Mouse (Mus musculus): ENCODE measurements around the gene Wnt10a.

GRCm38 (mm10) chr1:74774062-74774461, 17.3 kb upstream of the Wnt10a start:
- TF ChIP-seq CTCF (IDR thresholded peaks at IDR 0.05; ENCODE audit: low read depth): no peak
- no peak for TF ChIP-seq EP300 (IDR thresholded peaks at IDR 0.05; ENCODE audit: low read depth)
